Mouse (Mus musculus) E14TG2a.4 (cell line): ENCODE data around the gene Midn.

Experiments
- H3K27me3 ChIP-seq: 2 replicates; pipeline ENCODE4 v1.6.1; 2014; ENCODE audit warnings: low read length, control low read depth; ENCODE audit not compliant: insufficient read depth
- H3K36me3 ChIP-seq: 2 replicates; pipeline ENCODE4 v1.6.1; 2014; ENCODE audit warnings: low read length, control low read depth; ENCODE audit not compliant: insufficient read depth
- H3K4me1 ChIP-seq: replicated peaks from 2 replicates; pipeline ENCODE4 v1.6.1; 2014; ENCODE audit warnings: low read depth, low read length, control low read depth
- H3K4me3 ChIP-seq: replicated peaks from 2 replicates; pipeline ENCODE4 v1.5.1; 2014; ENCODE audit warnings: mild to moderate bottlenecking, low read length
- H3K9me3 ChIP-seq: 2 replicates; pipeline ENCODE4 v1.6.1; 2014; ENCODE audit warnings: low read length, control low read depth
- CTCF ChIP-seq: conservative IDR thresholded peaks from 2 replicates; pipeline ENCODE4 v1.5.1; 2014; ENCODE audit warnings: low read length
- NANOG ChIP-seq: IDR thresholded peaks from 2 replicates; pipeline ENCODE4 v1.6.1; 2014; ENCODE audit warnings: borderline replicate concordance, low read length, mixed read lengths
- POU5F1 ChIP-seq: IDR thresholded peaks from 2 replicates; pipeline ENCODE4 v1.6.1; 2014; ENCODE audit warnings: low read length, borderline replicate concordance

The Midn gene

DNA sequence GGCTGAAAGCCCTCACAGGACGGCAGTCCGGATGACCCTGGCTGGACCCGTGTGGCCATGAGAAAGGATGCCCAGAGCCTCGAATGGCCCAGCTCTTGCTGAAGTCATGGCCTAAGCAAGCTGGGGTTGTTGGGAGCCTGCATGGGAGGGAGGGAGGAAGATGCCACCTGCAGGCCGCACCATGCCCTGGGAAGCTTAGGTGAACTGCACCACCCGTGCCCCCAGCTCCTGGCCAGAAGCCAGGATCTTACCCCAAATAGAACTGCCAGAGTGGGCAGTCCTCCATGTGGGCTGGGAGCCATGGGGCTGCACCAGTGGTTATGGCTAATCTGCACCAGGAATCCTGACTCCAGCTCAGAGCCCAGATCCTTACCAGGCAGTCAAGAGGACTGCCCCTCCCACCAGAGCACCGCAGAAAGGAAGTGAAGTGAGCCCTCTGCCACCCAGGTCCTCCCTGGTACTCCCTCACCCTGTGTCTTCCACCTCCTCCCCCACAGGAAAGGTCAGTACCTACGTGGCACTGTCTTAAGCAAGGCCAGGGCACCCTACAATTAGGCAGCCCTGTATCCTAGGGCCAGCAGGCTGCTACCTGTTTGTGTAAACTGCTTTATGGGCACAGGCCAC lies 14.7 kb upstream of the Midn start:
- Histone ChIP-seq H3K36me3 (peaks cover 78% of the 10 kb centered on the region), H3K4me3 (no peak overlapping the region), H3K9me3 (no peaks in the 10 kb centered on the region), H3K4me1 (peaks cover 89% of the 10 kb centered on the region), H3K27me3 (no peaks in the 10 kb centered on the region; the same call in 1 of the 2 replicates)
- no peak for TF ChIP-seq NANOG
- TF ChIP-seq POU5F1, result no peak
- no peak for TF ChIP-seq CTCF

GRCm38 (mm10) chr10:80134421-80134820 lies 13.7 kb upstream of the Midn start:
- H3K4me3 ChIP-seq, result no peak overlapping the region
- no peaks in the 10 kb centered on the region; the same call in 1 of the 2 replicates for H3K27me3 ChIP-seq
- H3K4me1 ChIP-seq, result peaks cover 83% of the 10 kb centered on the region
- no peak for TF ChIP-seq CTCF
- no peak for TF ChIP-seq POU5F1
- no peak for TF ChIP-seq NANOG
- H3K9me3 ChIP-seq, result no peaks in the 10 kb centered on the region
- H3K36me3 ChIP-seq, result peaks cover 67% of the 10 kb centered on the region

- H3K4me3 ChIP-seq, result no peak overlapping the region
- no peak for TF ChIP-seq POU5F1
- TF ChIP-seq NANOG, result no peak
- no peak for TF ChIP-seq CTCF
- peaks cover 83% of the 10 kb centered on the region for H3K4me1 ChIP-seq
- H3K27me3 ChIP-seq, result no peaks in the 10 kb centered on the region; the same call in 1 of the 2 replicates
- H3K9me3 ChIP-seq, result no peaks in the 10 kb centered on the region
- peaks cover 60% of the 10 kb centered on the region for H3K36me3 ChIP-seq
Measured at GRCm38 (mm10) chr10:80135161-80135560, 12.9 kb upstream of the Midn start.

- TF ChIP-seq NANOG (no peak), POU5F1 (no peak), CTCF (no peak)
- no peaks in the 10 kb centered on the region for H3K9me3 ChIP-seq
- H3K36me3 ChIP-seq, result peaks cover 55% of the 10 kb centered on the region
- H3K4me1 ChIP-seq, result peaks cover 83% of the 10 kb centered on the region
- H3K27me3 ChIP-seq, result no peaks in the 10 kb centered on the region; the same call in 1 of the 2 replicates
- H3K4me3 ChIP-seq, result peak overlapping the region; percentile 58; the same call in 1 of the 2 replicates
Measured at GRCm38 (mm10) chr10:80135641-80136040, 12.4 kb upstream of the Midn start.

DNA sequence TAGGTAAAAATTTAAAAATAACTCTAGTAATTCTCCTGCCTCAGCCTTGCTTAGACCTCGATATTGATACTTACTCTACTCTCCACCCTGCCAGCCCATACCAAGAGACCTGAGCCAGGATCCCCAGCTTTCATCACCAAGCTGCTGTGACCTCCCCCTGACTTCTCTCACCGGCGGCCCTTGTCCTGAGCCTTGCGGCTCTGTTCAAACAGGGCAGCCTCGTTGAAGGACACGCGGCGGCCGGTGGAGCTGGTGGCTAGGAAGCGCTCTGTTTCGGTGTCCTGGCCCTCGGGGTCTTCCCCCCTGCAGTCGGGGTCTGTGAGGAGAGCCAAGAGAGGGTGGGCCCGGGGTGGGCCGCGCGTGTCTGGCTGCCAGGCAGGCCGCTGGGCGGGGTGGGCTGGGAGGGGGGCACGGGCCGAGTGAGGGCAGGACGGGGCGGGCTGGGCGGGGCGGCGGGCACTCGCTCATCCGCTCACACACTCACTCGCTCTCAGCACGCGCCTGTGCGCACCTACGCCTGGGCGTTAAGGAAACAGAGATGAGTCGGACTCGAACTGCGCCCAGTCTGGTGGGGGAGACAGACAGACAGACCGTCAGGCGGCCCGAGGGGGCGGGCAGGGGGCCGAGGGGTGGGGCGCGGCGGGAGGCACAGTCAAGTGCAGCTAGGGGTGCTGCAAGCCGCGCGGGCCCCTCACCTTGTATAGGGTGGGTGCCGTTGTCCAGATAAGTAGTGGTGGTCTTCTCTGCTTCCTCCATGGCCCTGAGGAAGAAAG lies 11.7 kb upstream of the Midn start:
- Histone ChIP-seq H3K4me1 (peaks cover 81% of the 10 kb centered on the region), H3K36me3 (peaks cover 48% of the 10 kb centered on the region), H3K27me3 (no peaks in the 10 kb centered on the region; the same call in 1 of the 2 replicates), H3K4me3 (peak overlapping the region; percentile 90), H3K9me3 (no peaks in the 10 kb centered on the region)
- TF ChIP-seq NANOG (no peak), POU5F1 (no peak), CTCF (no peak)

DNA sequence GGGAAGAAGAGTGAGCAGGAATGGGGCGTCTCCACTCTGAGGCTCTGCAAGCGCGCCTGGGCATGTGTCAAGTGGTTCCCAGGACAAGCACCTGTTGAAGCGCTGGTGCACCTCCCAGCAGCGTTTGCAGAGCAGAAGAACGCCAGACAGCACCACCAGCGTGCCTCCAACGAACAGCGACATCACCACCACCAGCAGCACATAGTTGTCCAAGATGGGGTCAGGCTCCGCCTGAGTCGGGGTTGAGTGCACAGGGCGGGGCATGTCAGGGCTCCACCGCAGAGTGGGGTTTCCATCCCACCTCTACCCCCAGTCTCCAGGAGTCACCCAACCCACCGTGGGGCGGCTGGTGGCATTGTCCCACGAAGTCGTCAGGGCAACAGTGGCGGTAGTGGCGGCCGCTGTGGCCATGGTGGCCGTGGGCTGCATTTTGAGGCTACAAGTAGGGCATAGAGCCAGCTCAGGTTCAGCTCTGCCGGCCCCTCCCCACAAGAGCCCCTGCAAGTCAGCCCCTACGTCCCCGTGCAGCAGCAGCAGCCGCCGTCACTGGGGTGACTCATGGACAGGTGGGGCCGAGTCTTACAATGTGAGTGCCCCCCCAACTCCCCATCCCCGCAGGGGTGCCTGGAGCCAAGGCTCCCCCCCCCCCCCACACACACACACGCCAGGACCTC lies 11.0 kb upstream of the Midn start:
- Histone ChIP-seq H3K36me3 (peaks cover 41% of the 10 kb centered on the region), H3K9me3 (no peaks in the 10 kb centered on the region), H3K27me3 (no peaks in the 10 kb centered on the region; the same call in 1 of the 2 replicates), H3K4me1 (peaks cover 78% of the 10 kb centered on the region), H3K4me3 (peak overlapping the region; percentile 90)
- TF ChIP-seq POU5F1, result no peak

DNA sequence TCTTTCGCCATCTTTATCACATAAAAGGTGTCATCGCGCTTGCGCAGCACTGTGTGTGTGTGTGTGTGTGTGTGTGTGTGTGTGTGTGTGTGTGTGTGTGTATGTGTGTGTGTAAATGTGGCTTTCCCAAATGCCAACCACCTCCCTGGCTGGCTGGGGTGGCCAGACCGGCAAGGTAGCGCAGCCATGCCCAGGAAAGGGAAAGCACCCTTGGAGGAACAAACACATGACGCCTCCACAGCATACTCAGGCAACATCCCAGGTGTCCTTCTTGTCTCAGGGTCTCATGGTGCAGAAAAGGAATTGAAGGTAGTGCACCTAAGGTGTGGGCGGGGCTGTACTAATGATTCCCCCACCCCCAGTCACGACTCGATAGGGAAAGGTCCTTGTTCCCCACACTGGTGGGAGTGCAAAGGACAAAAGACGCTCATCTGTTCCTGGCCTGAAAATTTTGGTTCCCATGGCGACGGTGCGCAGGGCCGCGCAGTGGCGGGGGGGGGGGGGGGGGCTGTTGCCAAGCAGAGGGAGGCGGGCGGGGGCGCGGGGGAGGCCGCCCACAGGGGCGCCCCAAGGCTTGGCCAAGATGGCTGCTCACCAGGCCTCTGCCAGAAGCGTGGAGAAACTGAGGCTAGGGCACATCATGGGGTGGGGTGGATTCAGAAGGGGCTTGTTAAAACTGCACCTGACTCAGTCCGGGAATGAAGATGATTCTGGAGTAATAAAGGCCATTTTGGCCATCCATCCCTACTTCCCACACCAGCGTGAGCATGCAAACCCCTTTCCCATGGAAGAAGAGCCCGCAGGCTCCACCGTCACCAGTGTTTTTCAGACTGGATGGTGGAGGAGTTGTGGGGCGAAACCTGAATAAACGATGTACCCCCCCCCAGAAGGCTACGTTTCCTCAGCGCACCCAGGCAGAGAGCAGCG lies 10.2 kb upstream of the Midn start:
- H3K27me3 ChIP-seq, result no peaks in the 10 kb centered on the region; the same call in 1 of the 2 replicates
- H3K4me1 ChIP-seq, result peaks cover 75% of the 10 kb centered on the region
- TF ChIP-seq CTCF (no peak), NANOG (no peak), POU5F1 (no peak)
- peaks cover 36% of the 10 kb centered on the region for H3K36me3 ChIP-seq
- peak overlapping the region; percentile 90 for H3K4me3 ChIP-seq
- H3K9me3 ChIP-seq, result no peaks in the 10 kb centered on the region
